Mouse (Mus musculus): ENCODE data around the gene Cd46.

GRCm38 (mm10) chr1:195006267-195006666, 85.8 kb downstream of the Cd46 start:
- TF ChIP-seq CTCF (IDR thresholded peaks at IDR 0.05; ENCODE audit: low read depth), result no peak
- no peak for TF ChIP-seq EP300 (IDR thresholded peaks at IDR 0.05; ENCODE audit: low read depth)

All from liver, postnatal 0 days (tissue).